Mouse (Mus musculus) B cell, adult 2 months (primary cell): ENCODE measurements at regions not wholly inside any gene's neighbourhood (a gene's known extent, or its start where the extent isn't known, plus 50 kb on each side); places are given as distances from the start of the nearest gene placed in this dataset.

Source experiments
- DNase-seq, 2 experiments: peaks; one replicate each; pipeline ENCODE4 v3.0.0; 2022

DNA sequence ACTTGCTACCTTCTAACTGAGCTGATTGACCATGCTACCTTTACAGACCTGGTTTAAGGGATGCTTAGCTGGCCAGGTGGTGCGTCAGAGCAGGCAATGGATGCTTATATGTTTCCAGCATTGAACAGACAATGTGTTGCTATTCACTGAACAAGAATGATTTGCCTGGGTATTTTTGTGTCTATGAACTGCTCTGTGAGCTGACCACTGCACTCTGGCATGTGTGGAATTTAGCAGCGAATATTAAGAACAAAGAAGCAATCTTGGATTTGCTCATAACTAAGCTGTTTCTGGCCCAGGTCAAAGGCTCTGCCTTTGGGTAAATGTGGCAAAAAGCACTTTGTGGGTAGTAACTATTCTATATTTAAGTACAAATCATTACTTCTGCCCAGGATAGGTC lies 58.3 kb upstream of the Ccdc39 start:
- no peak for DNase-seq

DNA sequence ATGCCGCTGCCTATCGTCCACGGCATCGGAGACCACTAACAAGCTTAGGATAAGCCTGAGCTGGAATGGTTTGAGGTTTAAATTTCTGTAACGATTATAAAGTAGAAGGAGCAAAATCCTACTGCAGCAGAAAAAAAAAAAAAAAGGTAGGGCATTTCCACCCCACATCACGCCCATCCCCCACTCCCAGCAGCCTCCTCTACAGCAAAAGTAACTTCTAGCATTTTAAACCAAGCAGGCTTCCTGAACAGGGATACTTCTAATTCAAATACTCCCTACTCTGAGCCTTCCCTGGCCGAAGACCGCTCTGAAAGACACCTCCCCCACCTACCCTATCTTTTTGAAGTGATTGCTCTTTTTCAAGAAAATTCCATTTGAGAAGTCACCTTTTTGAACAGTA lies 59.2 kb upstream of the Ccdc39 start:
- DNase-seq = no peak

DNA sequence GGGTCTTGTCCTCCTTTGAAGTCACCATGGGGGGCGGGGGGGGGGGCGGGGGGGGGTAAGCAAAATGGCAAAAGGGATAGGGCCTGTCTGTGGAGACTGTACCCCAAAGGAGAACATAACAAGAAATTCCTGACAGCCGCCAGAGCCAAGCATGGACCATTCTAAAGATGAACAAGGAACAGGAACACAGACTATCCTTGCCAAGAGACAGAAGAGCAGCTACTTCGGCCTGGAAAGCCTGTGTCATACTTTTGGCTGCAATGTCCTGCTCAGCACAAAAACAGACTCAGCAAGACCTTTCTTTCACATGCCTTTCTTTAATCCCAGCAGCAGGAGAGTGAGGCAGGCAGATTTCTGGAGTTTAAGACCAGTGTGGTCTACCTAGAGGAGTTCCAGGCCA lies 59.7 kb upstream of the Ccdc39 start:
- no peak for DNase-seq

DNA sequence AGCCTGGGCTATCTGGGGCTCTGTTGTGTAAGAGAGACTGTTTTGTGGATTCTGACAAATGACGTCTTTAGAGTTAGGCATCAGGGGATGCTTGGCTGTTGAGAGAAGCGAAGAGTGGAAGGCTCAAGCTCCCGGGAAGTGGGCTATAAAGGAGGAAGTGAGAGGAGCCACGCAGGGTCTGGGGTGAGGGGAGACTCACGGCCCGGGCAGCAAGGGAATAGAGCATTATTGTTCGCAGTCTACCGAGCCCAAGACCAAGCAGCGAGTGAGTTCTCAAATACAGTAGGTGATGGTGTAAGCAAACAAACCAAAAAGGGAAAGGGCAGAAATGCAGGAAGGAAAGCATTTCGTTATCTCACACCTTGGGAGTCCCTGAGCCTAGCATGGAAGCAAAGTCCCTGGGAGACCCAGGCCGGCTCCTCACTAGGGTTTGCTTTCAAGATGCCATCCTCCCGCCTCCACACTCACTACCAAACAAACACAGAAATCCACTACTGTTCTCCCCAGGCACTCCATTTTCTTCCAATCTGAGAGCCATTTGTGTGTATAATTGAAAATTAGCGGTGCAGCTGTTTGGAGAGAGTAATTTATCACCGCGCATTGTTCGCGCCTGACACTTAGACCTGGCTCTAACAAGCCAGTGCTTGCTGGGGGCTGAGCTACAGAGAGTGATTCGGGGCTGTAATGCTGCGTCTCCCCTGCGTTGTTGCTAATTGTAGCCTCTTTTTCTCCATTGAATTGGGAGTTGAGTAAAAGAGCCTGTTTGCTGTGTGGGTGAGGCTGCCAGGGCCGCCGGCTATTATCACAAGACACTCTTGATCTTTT lies 61.0 kb upstream of the Ccdc39 start:
- no peak for DNase-seq

DNA sequence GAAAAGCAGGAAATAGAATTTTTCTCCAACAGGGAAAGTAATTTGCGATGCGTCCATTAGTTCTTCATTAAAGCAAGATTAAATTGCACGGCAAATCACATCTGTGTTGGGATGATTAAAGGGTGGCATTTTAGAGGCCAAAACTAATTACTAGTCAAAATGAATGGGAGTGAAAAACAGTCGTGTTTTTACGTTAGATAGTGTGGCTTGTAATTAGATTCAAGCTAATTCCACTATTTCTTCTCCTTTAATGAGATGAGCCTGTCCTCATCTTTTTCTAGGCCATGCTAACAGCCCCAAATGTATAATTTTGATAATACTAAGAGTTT lies 61.5 kb upstream of the Ccdc39 start:
- DNase-seq = no peak

DNA sequence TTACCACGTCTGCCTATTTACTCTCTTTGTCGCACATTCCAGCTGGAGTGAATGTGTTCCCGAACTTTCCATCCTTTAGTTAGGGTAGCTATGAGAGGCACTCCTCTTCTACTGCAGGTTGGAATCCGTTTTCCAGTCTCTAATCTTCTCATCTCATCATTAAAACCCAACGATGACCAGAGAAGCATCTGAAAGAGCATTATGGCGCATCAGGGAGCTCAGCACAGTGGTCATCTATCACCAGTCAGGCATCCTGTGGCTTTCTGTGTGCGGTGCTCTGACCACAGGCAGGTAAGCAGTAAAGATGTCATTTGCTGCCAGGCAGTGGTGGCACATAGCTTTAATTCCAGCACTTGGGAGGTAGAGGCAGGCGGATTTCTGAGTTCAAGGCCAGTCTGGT lies 63.0 kb upstream of the Ccdc39 start:
- no peak for DNase-seq

DNA sequence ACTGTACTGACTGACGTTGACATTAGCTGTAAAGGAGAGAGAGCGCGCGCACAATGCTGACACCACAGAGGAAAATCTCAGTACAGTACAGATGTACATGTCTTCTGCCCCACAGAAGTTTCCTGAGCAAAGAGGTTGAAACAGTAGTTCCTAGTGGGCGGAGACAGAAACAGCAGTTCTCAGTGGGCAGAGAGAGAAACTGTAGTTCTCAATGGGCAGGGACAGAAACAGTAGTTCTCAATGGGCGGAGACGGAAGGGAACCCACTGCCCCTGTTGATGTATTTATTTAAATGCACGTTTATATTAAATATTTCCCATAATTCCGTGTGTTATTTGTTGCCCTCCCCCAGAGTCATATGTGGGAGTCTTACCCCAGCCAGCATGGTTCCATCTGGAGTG lies 67.4 kb upstream of the Ccdc39 start:
- no peak for DNase-seq

DNA sequence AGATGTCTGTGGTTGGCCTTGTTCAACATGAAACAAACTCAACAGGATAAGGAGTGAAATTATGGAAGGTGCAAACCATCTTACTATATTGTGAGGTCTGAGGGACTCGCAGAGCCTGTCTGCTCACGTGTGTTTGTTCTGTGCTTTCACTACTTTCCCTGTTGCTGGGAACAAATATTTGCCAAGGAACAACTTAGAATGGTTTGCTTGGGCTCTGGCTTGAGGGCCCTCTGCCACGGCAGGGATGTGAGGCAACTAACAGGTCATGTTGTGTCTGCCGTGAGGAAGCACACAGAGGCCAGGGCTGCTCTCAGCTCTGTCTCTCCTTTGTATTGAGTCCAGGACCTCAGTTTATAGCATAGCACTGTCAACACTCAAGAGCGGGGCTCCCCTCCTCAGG lies 69.4 kb upstream of the Ccdc39 start:
- DNase-seq = no peak

DNA sequence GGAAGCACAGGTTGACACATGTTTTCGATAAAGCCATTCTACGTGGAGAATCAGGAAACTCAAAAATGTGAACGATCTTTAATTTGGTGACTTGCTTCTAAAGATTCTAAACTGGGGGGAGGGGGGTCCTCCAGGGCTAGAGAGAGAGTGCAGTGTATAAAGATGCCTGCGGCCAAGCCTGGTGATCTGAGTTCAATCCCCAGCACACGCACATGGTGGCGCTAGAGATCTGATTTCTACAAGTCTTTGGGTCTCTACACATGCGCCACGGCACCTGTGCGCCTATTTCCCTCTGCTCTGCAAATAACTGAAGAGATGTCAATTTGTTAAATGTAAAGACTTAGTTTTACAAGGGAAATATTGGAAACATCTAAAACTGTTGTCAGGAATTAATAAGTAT lies 70.3 kb upstream of the Ccdc39 start:
- no peak for DNase-seq

DNA sequence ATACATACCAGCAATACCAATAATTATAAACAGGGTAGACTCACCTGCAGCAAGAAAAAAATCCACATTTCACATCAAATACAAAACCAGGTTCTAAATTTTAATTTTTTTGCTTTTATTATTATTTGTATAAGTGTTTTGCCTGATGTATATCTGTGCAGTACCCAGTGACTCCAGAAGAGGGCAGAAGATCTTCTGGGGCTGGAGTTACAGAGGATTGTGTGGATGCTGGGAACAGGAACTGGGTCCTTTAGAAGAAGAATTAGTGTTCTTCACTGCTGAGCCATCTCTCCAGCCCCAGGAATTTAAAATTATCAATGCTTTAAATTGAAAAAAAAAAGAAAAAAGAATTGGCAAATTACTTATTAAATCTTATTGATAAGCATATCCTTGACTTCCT lies 71.7 kb upstream of the Ccdc39 start:
- no peak for DNase-seq

DNA sequence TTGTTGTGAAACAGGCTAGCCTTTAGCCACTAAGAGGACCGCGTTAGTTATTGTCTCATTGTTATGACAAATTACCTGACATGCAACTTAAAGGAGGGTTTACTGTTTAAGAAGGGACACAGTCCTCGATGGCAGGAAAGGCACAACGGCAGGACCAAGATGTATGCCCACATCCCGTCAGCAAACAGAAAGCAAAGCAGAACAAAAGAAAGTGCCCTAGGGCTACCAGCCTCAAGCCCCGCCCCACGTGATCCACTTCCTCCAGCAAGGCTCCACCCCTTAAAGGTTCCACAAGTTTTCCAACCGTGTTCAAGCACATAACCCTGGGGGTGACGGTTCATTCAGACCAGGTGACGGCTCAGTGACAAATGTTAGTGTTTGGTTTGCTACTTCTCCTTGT lies 72.2 kb upstream of the Ccdc39 start:
- no peak for DNase-seq

DNA sequence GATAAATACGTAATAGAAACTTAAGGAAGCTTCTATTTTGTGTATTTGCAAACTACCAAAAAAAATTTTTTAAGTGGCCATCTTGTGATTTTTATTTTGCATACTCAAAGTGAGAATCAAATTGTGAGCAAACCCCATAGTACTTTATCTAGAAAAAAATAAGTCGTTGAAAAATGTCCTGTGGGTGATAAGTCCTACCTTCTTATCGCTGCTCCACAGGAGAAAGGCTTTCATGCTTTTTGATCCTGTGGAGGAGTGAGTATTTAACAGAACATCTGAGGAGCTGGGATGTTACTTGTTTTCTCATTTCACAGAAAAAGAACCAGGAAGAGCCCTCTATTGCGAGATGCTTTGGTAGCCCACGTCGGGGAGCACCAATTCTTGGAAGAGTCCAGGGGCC lies 72.7 kb upstream of the Ccdc39 start:
- no peak for DNase-seq

DNA sequence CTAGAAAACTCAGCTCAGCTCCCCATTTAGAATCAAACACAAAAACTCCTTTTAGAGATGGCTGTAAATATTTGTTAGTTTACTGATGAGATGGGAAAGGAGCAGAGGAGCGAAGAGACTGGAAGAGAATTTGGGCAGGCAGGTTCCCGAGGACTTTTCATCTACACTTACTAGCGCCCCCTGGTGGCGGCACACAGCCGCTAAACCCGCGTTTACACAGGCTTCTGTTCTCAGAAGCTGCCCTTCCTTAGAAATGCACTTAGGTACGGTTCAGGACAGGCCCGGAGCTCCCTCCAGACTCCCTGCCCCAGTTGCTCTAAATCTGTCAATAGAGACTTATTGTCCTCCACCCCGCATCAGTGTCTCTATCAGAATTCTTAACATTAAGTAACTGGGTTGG lies 74.7 kb upstream of the Ccdc39 start:
- DNase-seq = peak; percentile 55 to 56

DNA sequence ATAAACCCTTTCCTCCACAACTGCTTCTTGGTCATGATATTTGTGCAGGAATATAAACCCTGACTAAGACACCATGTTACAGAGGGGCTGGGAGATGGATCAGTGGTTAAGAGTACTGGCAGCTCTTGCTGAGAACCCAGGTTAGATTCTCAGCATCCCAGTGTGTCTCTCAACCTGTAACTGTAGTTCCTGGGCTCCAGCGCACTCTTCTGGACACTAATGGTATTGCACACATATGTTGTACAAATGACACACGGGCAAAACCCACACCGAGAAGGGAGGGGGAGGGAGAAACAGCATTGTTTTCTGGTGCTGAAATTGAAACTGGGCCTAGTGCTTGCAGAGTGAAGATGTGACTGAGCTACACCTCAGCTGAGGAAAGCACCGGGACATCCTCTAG lies 81.0 kb upstream of the Ccdc39 start:
- no peak for DNase-seq

DNA sequence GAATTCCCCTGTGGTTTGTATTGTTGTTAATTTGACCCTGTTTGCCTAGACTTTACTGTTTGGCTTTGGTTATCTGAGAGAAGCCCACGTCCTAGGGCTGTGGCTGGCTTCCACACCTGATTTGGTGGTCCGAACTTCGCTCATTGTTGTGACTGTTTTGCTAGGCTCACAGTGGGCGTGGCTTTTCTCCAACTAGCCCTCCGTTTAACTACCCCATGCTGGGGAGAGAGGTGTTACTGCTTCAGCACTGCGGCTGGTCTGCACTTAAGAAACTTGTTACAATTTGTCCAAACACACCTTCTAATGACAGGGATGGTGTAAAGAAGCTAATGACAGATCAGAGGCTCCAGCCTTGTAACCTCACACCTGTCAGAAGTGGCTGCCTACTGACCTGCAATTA lies 64.7 kb upstream of the Fxr1 start:
- DNase-seq = no peak

DNA sequence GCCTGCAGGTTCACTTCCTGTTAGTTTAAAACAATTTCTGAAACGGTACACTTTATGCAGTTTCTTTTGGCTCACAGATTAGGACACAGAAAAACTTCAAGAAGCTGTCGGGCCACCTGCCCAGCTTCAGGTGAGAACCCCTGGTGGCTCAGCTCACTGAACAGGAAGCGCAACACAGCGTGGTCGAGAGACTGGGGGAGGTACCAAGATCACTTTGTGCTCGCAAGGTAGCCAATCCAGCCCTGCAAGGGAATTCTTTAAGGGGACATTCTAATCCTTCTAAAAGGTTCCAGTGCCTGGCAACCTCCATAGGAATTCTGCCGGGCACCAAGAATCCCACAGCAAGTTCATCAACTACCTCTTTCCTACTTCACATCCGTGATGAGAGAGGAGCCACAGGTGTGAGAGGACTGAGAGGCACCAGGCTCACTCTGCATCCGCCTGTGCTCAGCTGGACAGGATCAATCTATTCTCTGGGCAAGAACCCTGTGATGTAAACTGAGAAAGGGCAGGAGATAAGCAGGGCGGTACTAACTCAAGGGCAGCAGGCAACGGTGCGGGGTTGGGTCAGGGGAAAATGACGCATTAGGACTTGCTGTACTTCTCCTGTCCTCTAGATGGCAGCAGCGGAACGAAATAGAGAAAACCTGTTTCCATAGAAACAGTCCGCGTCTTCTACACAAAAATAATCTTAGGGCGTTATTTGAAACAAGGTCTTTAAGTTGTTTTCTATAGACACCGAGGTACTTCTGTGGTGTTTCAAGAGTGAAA lies 63.7 kb upstream of the Fxr1 start:
- peak; percentile 72 to 74 for DNase-seq

DNA sequence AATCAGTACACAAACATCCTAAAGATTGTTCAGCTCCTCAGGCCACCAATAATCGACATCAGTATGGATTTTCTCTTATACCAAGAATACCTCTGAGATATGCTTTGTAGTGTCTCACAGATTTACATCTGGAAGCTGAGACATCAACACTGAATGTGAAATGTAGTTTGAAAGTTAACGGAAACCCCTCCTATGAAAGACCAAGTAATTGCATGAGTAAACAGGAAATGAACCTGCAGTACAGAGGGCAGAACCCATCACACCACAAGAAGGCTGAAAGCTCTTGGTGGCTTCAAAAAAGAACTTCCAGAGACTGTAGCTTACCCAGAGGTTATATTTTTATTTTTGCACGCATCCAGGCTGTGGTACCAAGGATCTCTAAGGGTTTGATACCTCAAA lies 63.1 kb upstream of the Fxr1 start:
- DNase-seq = no peak

DNA sequence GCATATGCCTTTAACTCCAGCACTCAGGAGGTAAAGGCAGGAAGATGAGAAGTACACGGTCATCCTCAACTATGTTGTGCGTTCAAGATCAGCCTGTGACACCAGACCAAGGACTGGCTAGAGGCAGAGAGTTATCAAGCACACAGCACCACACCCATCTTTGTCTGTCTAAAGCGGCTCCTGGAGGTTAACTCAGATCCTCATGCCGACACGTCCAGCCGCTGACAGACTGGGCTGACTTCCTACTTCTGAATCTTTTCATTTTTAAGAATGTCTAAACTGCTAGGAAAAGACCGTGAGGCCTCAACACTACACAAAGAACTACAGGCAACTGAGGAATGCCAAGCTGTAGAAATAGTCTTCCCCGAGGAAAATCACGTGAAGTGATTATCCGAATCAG lies 62.1 kb upstream of the Fxr1 start:
- DNase-seq = no peak

DNA sequence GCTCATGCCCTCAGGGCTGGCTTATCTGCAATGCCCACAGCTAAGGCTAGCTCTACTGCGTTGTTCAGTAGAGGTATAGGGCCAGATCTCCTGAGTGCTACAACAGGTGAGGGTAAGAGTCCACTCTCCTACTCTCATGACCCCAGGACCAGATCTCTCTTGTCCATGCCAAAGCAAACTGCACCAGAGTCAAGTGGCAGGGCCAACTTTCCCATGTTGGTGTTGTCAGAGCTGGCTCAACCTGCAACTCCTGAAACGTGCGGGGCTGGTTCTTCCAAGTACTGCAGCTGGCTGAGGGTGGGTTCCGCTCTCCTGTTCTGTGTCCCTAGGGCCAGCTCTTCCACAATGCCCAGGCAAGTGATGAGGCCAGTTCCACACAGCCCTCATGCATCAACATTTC lies 61.5 kb upstream of the Fxr1 start:
- DNase-seq = no peak

DNA sequence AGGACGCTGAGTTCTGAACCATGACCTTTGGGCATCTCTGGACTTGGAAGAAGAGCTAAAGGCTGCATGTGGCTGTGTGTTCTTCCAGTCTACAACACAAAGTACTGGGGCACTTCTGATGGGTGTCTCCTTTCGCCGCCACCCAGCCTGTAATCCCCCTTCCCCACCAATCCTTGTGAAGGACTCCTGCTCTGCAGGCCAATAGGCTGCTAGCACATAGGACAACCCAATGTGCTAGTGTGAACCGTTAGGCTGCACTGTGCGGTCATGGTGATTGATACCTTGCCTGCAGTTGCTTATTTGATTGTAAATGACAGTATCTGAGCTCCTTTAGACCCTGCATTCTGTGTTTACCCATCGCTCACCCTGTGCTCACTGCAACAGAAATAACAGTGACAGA lies 59.5 kb upstream of the Fxr1 start:
- no peak for DNase-seq

DNA sequence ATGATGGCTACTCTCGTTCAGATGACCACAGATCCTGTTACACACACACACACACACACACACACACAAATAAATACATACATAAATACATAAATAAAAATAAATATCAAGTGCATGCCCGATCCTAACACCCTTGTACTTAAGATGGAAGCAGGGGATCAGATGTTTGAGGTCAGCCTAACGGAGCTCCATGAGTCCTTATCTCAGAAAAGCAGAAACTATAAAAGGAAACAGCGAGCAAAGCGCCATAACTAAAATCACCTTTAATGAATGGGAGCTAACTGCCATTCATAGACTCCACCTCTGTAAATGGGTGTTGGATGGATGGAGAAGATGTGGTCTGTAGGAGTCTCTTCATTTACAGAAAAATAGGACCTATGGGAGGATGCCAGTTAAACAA lies 56.8 kb upstream of the Fxr1 start:
- no peak for DNase-seq

DNA sequence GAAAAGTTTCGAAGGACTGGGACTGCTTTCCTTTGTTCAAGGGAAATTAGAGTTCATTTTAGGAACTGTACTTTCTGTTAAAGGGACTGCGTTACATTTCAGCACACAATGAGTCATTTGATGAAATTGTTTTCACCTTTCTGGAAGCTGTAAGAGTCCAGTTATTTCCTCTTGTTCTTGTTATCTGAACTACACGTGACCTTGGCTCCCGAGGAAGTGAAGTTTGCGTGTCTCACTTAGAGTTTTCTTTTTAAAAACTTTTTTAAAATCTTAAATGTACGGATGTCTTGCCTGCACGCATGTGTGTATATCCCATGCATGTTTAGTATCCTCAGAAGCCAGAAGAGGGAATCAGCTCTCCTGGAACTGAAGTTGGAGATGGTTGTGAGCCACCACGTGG lies 52.6 kb upstream of the Fxr1 start:
- no peak for DNase-seq
